Mouse (Mus musculus) common myeloid progenitor, adult 5-6 weeks (primary cell): ENCODE measurements around the gene Gm20532. TPM values are rescaled to one million over a fixed set of nuclear protein-coding genes. Genes with fewer than 3 reads are reported as not detected.
A peak's percentile ranks its signal among the peaks of the same experiment; 100 is the strongest.

Experiments used
- ATAC-seq: replicated peaks from 2 replicates; pipeline ENCODE4 v1.8.0; 2016; ENCODE audit warnings: low read depth, mild to moderate bottlenecking, moderate TSS enrichment, inconsistent platforms; ENCODE audit not compliant: poor library complexity, severe bottlenecking
- total RNA-seq: library from RNA; stranded (forward); fragments of 200-1000, 187-1606 nt; gene quantifications from 2 replicates; pipeline ENCODE4 v1.2.3, GENCODE M21; 2017

Gm20532 gene
- total RNA-seq, 1 experiment from 2014 or later = not detected

- ATAC-seq = no peak
Observed at GRCm38 (mm10) chr2:26594461-26594933, 8.1 kb downstream of the Gm20532 start.

GRCm38 (mm10) chr2:26594934-26595724 is 8.7 kb downstream of the Gm20532 start:
- ATAC-seq = no peak

GRCm38 (mm10) chr2:26595725-26596435 is 9.4 kb downstream of the Gm20532 start:
- ATAC-seq = no peak

- no peak for ATAC-seq
Observed at GRCm38 (mm10) chr2:26596898-26597297, 10.5 kb downstream of the Gm20532 start.

- no peak for ATAC-seq
Observed at GRCm38 (mm10) chr2:26597810-26598209, 11.4 kb downstream of the Gm20532 start.

GRCm38 (mm10) chr2:26598462-26598861 is 12.0 kb downstream of the Gm20532 start:
- no peak for ATAC-seq

GRCm38 (mm10) chr2:26599965-26600364 is 13.5 kb downstream of the Gm20532 start:
- no peak for ATAC-seq

- ATAC-seq = no peak
Observed at GRCm38 (mm10) chr2:26600664-26601063, 14.2 kb downstream of the Gm20532 start.

- ATAC-seq = no peak
Observed at GRCm38 (mm10) chr2:26601595-26601994, 15.2 kb downstream of the Gm20532 start.

GRCm38 (mm10) chr2:26602631-26603030 is 16.2 kb downstream of the Gm20532 start:
- ATAC-seq = no peak

- ATAC-seq = no peak
Observed at GRCm38 (mm10) chr2:26603159-26603558, 16.7 kb downstream of the Gm20532 start.

GRCm38 (mm10) chr2:26603720-26604671 is 17.6 kb downstream of the Gm20532 start, which contains the start of gene Agpat2:
Gene Agpat2, minus strand, starts transcription at chr2:26604417.
- peak; percentile 67 for ATAC-seq

- no peak for ATAC-seq
Observed at GRCm38 (mm10) chr2:26605331-26605730, 18.9 kb downstream of the Gm20532 start.

- peak; percentile 31; the same call in 1 of the 2 replicates for ATAC-seq
Observed at GRCm38 (mm10) chr2:26606579-26606978, 20.1 kb downstream of the Gm20532 start.

- ATAC-seq = no peak
Observed at GRCm38 (mm10) chr2:26607056-26607910, 20.8 kb downstream of the Gm20532 start.

- ATAC-seq = no peak
Observed at GRCm38 (mm10) chr2:26608781-26609180, 22.3 kb downstream of the Gm20532 start.

- ATAC-seq = no peak
Observed at GRCm38 (mm10) chr2:26609261-26609661, 22.8 kb downstream of the Gm20532 start.

- ATAC-seq = no peak
Observed at GRCm38 (mm10) chr2:26610526-26610925, 24.1 kb downstream of the Gm20532 start.

GRCm38 (mm10) chr2:26611054-26611453 is 24.6 kb downstream of the Gm20532 start:
- no peak for ATAC-seq
